Mouse (Mus musculus) forebrain, embryonic 11.5 days (tissue): ENCODE data around the gene C1rl. TPM values are rescaled to one million over a fixed set of nuclear protein-coding genes. Genes with fewer than 3 reads are reported as not detected.

ENCODE experiments used
- ATAC-seq: fragments of 200-750 bp; cut with Nextera tagmentation; replicated peaks from 2 replicates; pipeline ENCODE4 v1.8.0; 2017; ENCODE audit warnings: moderate TSS enrichment; ENCODE audit not compliant: low FRiP score
- DNase-seq: peaks from one replicate; pipeline ENCODE4 v3.0.0-alpha.2; 2017; ENCODE audit warnings: low spot score
- H3K27ac ChIP-seq: fragments of 300-500 bp; sonication (generic); 2 replicates; pipeline ENCODE4 v1.5.1; 2014; ENCODE audit warnings: low read depth, low read length
- H3K27me3 ChIP-seq: fragments of 300-500 bp; sonication (generic); 2 replicates; pipeline ENCODE4 v1.6.1; 2014; ENCODE audit warnings: mild to moderate bottlenecking, low read length, mixed read lengths; ENCODE audit not compliant: control insufficient read depth, insufficient read depth
- H3K36me3 ChIP-seq: fragments of 300-500 bp; sonication (generic); 2 replicates; pipeline ENCODE4 v1.6.1; 2014; ENCODE audit warnings: mild to moderate bottlenecking, low read length, moderate library complexity, mixed read lengths; ENCODE audit not compliant: control insufficient read depth, insufficient read depth
- H3K4me1 ChIP-seq: fragments of 300-500 bp; sonication (generic); replicated peaks from 2 replicates; pipeline ENCODE4 v1.6.1; 2014; ENCODE audit warnings: low read length, mixed read lengths; ENCODE audit not compliant: control insufficient read depth, insufficient read depth
- H3K4me2 ChIP-seq: fragments of 300-500 bp; sonication (generic); 2 replicates; pipeline ENCODE4 v1.6.1; 2014; ENCODE audit warnings: low read depth, mild to moderate bottlenecking, low read length, moderate library complexity, mixed read lengths; ENCODE audit not compliant: severe bottlenecking
- H3K4me3 ChIP-seq: fragments of 300-500 bp; sonication (generic); 2 replicates; pipeline ENCODE4 v1.5.1; 2014; ENCODE audit warnings: low read depth, low read length
- H3K9ac ChIP-seq: fragments of 300-500 bp; sonication (generic); 2 replicates; pipeline ENCODE4 v1.6.1; 2014; ENCODE audit warnings: low read length
- H3K9me3 ChIP-seq: fragments of 300-500 bp; sonication (generic); 2 replicates; pipeline ENCODE4 v1.6.1; 2016; ENCODE audit warnings: low read length, mixed read lengths; ENCODE audit not compliant: control insufficient read depth
- WGBS: fragments of 180-500 bp; shearing (Covaris S2); extraction: QIAGEN DNeasy Blood & Tissue Kit; methylation state at CpG from one replicate; pipeline ENCODE4 v1.1.7; 2014; 5-methylcytosine and 5-hydroxymethylcytosine counted together
- polyA plus RNA-seq: library from polyadenylated mRNA; unstranded; fragments of >200 nt; fragmentation: Nextera tagmentation; extraction: Ambion mirVana; gene quantifications from 2 replicates; pipeline ENCODE4 v1.2.1, GENCODE M21; 2014

The C1rl gene
- polyA plus RNA-seq, 1 experiment from 2014 or later: 0.21 TPM

DNA sequence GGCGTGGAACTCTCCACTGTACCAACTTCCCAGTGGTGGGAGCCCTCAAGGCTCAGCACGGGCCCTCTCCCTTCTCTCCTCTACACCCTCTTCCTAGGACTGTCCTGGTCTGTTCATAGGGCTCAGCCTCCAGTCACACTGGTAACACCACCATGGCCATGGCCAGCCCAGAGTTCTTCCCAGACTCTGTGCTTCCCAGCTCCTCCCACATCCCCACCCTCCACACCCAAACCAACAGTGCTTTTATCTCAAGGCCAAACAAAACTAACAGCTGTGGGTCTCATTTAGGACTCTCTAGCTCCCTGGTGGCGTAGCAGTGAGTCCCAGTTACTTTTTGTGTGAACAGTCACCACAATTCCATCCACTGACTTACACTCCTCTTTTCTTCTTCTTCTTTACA lies 40.9 kb upstream of the C1rl start:
- Histone ChIP-seq H3K4me3 (no peak overlapping the region), H3K27ac (no peak overlapping the region), H3K4me2 (no peak overlapping the region), H3K36me3 (no peaks in the 10 kb centered on the region), H3K9ac (no peak overlapping the region), H3K4me1 (no peaks in the 10 kb centered on the region), H3K27me3 (no peaks in the 10 kb centered on the region), H3K9me3 (no peaks in the 10 kb centered on the region)
- no peak for DNase-seq
- 74% methylated on average over 3 of the region's 3 CpGs for WGBS
- ATAC-seq: no peak

DNA sequence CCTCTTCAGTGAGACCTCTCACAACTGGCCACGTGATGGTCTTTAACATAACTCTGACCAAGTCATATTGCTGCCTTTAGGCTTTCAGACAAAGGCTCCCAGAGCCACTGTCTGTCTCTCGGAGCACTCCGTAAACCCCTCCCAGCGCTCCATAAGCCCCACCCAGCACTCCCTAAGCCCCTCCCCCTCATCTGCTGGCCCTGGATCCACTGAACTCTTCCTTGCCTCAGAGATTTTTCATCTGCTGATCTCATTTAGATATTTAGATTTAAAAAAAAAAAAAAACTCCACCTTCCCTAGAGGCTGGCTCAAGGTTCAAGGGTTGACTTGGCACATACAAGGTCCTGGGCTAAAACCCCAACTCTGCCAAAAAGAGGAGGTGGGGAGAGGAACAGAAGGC lies 39.2 kb upstream of the C1rl start:
- 47% methylated on average over 4 of the region's 4 CpGs for WGBS
- Histone ChIP-seq H3K4me3 (no peak overlapping the region), H3K9ac (no peak overlapping the region), H3K4me1 (no peaks in the 10 kb centered on the region), H3K4me2 (no peak overlapping the region), H3K36me3 (no peaks in the 10 kb centered on the region), H3K27me3 (no peaks in the 10 kb centered on the region), H3K27ac (no peak overlapping the region), H3K9me3 (no peaks in the 10 kb centered on the region)
- DNase-seq (no peak), ATAC-seq (no peak)

DNA sequence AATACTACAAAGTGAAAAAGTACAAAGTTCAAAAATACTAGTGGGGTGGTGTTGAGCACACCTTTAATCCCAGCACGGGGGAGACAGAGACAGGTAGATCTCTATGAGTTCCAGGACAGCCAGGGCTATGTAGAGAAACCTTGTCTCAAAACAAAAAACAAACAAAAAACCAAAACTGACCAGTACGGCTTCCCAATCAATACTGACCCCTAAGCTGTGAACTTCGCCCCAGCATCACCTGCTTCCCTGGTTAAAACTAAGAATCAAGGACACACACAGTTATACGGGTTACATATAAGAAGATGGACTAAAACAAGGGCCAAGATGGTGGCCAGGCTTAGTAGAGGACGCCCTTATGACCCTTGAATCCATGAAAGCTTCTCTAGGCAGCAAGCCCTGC lies 36.7 kb upstream of the C1rl start:
- no peak for ATAC-seq
- Histone ChIP-seq H3K27me3 (no peaks in the 10 kb centered on the region), H3K4me3 (no peak overlapping the region), H3K9me3 (no peaks in the 10 kb centered on the region), H3K4me1 (no peaks in the 10 kb centered on the region), H3K4me2 (no peak overlapping the region), H3K9ac (no peak overlapping the region), H3K27ac (no peak overlapping the region), H3K36me3 (no peaks in the 10 kb centered on the region)
- DNase-seq: no peak
- 93% methylated on average over 5 of the region's 5 CpGs for WGBS

DNA sequence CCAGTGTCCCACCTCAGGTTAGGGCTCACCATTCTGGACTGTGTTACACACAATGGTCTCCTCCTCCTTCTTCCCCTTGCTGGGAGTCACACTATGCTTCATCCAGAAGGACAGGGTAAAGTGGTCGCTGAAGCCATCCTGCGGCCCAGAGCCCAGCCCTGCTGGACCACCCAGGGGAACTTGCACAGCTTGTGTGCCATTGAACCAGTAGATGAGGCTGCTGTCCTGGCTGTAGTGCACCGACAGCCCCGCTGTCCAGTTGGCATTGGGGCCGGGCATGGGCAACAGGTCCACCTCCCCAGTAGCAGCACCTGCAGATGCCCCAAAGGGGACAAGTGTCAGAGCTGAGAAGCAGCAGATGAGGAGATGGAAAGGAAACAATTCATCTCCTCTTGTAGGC lies 35.1 kb upstream of the C1rl start:
- Histone ChIP-seq H3K27me3 (no peaks in the 10 kb centered on the region), H3K27ac (no peak overlapping the region), H3K9ac (no peak overlapping the region), H3K4me2 (no peak overlapping the region), H3K9me3 (no peaks in the 10 kb centered on the region), H3K36me3 (no peaks in the 10 kb centered on the region), H3K4me3 (no peak overlapping the region), H3K4me1 (no peaks in the 10 kb centered on the region)
- WGBS: 91% methylated on average over 5 of the region's 5 CpGs
- DNase-seq (no peak), ATAC-seq (no peak)

DNA sequence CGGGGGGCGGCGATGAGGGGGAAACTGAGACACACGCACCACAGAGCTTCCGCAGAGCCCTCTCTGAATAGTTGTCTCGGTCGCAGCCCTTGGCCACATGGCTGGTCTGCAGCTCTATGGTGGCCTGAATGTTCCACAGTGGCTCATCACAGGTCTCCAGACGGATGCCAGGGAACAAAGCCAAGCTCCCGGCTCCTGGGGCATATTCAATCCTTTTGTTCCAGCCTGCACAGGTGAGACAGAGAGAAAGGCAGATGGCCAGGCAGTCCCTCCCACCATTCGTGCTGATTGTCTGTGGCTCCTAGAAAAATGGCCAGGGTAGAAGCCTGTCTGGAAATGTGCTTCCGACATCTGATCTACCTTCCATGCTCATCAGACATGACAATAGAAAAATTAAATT lies 34.4 kb upstream of the C1rl start:
- Histone ChIP-seq H3K4me3 (no peak overlapping the region), H3K27ac (no peak overlapping the region), H3K9ac (no peak overlapping the region), H3K27me3 (no peaks in the 10 kb centered on the region), H3K4me1 (no peaks in the 10 kb centered on the region), H3K36me3 (no peaks in the 10 kb centered on the region), H3K9me3 (no peaks in the 10 kb centered on the region), H3K4me2 (no peak overlapping the region)
- DNase-seq (no peak), ATAC-seq (no peak)
- WGBS: 90% methylated on average over 11 of the region's 11 CpGs

DNA sequence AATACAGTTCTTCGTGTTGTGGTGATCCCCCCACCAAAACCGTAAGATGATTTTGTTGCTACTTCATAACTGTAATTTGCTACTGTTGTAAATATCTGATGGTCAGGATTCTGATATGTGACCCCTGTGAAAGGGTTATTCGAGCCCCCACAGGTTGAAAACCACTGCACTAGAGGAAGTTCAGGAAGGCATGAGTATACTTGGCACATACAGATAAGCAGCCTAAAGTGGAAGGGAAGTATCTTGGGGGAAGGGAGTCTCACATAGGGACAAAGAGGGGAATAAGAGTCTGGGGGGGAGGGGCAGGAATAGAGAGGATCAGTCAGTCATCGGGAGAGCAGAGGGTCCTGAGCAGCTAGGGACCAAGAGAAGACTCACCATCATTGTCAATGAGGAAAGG lies 33.5 kb upstream of the C1rl start:
- Histone ChIP-seq H3K27ac (no peak overlapping the region), H3K4me2 (no peak overlapping the region), H3K9me3 (no peaks in the 10 kb centered on the region), H3K27me3 (no peaks in the 10 kb centered on the region), H3K36me3 (no peaks in the 10 kb centered on the region), H3K4me3 (no peak overlapping the region), H3K4me1 (no peaks in the 10 kb centered on the region), H3K9ac (no peak overlapping the region)
- 94% methylated on average over 4 of the region's 4 CpGs for WGBS
- DNase-seq (no peak), ATAC-seq (no peak)

DNA sequence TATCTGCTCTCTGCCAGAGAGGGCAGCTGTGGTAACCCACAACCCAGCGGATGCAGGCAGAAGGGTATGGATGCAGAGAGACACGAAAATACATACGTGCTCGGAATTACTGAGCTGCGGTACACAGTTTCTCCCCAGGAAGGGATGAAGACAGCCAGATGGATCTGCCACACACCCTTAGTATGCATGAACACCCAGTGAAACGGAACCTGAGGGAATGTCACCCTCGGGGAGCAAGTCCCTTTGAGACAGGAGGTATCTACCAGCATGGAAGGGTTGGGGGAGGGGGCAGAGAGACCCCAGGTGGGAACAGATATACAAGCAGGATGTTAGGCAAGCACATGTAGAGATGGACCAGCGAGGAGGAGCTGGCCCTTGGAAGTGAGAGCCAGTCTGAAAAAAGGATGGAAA lies 29.0 kb upstream of the C1rl start:
- Histone ChIP-seq H3K27ac (no peak overlapping the region), H3K9me3 (no peaks in the 10 kb centered on the region), H3K4me3 (peak overlapping the region; percentile 44), H3K4me1 (no peaks in the 10 kb centered on the region), H3K27me3 (no peaks in the 10 kb centered on the region), H3K4me2 (peak overlapping the region; percentile 83), H3K36me3 (no peaks in the 10 kb centered on the region), H3K9ac (peak overlapping the region; percentile 69; the same call in 1 of the 2 replicates)
- WGBS: 25% methylated on average over 8 of the region's 8 CpGs
- DNase-seq (no peak), ATAC-seq (0 out of 2 replicates have a peak, but pooled peaks have one; percentile 4)

DNA sequence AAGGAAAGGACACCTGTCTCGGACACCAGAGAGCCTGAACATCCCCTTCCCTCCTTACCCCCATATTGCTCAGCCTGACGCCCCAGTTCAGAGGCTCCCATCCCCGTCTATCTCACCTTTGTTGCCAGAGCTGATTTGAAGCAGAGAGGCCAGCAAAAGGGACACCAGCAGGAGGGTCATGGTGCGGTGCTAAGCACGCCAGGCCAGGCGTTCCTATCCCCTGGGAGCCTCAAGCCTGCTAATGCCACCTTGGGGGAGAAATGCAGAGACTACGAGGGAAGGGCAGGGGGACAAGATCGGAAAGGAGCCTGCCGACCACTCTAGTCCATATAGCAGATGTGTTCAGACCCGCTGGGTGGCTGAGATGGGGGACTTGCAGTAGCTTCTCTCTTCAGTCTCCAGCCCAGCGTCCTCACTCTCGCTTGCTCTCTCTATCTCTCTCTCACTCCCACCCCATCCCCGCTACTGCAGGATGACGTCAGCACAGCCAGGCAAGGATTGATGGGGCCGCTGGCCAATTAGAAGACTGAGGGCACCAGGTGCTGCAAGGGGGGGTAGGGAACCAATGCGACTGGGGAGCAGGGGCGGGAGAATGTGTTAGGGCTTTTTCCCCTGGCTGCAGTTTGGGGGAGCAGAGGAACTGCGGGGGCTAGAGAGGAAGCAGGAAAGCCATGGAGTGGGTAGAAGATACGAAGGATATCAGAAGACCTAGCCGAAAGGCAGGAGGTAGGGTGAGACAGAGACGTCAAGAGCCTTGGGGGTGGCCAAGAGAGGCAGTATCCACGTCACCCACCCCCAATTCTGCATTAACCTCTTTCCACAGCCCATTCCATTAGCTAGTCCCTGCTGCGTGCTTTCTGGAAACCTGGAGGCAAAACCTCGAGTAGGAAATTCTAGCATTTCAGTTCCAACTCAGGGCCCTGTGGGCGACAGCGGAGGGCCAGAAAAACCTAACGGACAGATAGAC lies 28.3 kb upstream of the C1rl start, which contains the start of gene Clstn3:
TSS of gene Clstn3 (minus strand) at position 490 of the 967 bp plus-strand sequence.
- Histone ChIP-seq H3K27ac (no peak within 1 kb of the TSS), H3K27me3 (no peaks in the 10 kb centered on the region), H3K4me3 (peak within 1 kb of the TSS; percentile 44), H3K4me2 (peak within 1 kb of the TSS; percentile 83), H3K9me3 (no peaks in the 10 kb centered on the region), H3K9ac (peak within 1 kb of the TSS; percentile 69), H3K4me1 (no peaks in the 10 kb centered on the region), H3K36me3 (no peaks in the 10 kb centered on the region)
- ATAC-seq (peak; percentile 98), DNase-seq (peak; percentile 90)
- WGBS: 7% methylated on average over 27 of the region's 27 CpGs
